Mouse (Mus musculus): ENCODE measurements around the gene Susd6. TPM values are rescaled to one million over a fixed set of nuclear protein-coding genes. Genes with fewer than 3 reads are reported as not detected.

Gene Susd6
- polyA plus RNA-seq, 1 experiment, result not detected

DNA sequence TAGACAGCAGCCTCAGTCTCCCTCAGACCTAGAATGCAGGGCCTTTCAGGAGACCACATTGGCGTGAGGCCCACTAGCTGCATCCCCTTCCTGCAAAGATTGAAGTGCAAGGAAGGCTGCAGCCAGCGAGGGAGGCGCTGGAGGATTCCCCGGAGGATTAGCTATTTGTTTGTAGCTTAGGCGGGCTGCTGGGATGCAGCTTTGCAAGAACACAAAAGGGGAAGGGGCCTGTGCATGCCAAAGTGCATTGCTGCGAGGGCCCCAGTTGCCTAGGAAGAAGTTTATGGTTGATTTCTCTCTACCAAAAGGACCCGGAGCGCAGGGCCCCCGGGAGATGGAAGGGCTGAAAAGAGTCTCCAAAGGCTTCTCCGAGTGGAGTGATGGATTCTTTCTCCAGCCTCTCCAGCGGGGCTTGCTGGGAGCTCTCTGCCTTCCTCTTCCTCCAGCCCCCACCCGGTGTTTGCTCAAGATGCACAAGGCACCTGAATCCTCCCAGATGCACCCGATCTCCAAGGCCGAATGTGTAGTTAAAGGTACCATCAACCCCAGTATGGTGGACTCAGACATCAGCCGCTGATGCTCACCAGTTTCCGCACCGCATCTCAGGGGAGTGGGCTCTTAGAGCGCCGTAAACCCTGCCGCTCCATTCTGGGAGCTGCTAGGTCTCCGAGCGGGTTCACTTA, 30.5 kb upstream of the Susd6 start:
- Histone ChIP-seq H3K4me1 (ENCODE audit: control insufficient read depth, insufficient read depth, low read length) (peaks cover 19% of the 10 kb centered on the region), H3K27ac (ENCODE audit: insufficient read depth, low read depth, low read length) (peak overlapping the region; percentile 87), H3K4me3 (ENCODE audit: insufficient read depth, low read depth, low read length) (peak overlapping the region; percentile 74)
- TF ChIP-seq POLR2A (IDR thresholded peaks at IDR 0.05; ENCODE audit: insufficient read depth, low read depth, low read length) (no peak), CTCF (IDR thresholded peaks at IDR 0.05; ENCODE audit: insufficient read depth, low read depth, low read length) (no peak)
- 1% methylated on average over 22 of the region's 22 CpGs for WGBS

DNA sequence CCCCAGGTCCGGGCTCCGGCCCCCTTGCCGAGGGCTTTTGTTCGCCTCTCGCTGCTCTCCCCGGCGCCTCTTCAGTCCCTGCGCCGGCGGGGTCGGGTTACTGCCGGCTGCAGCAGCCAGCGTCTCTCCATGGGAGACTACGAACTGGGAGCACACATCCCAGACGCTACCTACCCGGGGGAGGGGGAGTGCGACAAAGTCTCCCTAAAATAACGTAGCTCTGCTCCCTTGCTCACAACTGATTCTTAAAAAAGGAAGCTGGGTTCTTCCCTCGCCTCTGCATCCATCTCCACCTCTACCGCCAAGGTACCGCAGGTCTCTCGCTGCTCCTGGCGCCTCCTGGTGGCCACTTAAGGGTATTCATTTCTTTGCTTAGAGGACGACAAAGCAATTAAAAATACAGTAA, 29.9 kb upstream of the Susd6 start, which contains the start of gene Ccdc177:
Gene Ccdc177, minus strand, starts transcription at position 292 of the 406 bp plus-strand sequence.
- H3K4me3 ChIP-seq (ENCODE audit: insufficient read depth, low read depth, low read length), result peak within 1 kb of the TSS; percentile 74
- peaks cover 19% of the 10 kb centered on the region for H3K4me1 ChIP-seq (ENCODE audit: control insufficient read depth, insufficient read depth, low read length)
- H3K27ac ChIP-seq (ENCODE audit: insufficient read depth, low read depth, low read length), result peak within 1 kb of the TSS; percentile 87
- under 1% methylated on average over 24 of the region's 24 CpGs for WGBS
- TF ChIP-seq POLR2A (IDR thresholded peaks at IDR 0.05; ENCODE audit: insufficient read depth, low read depth, low read length) (no peak), CTCF (IDR thresholded peaks at IDR 0.05; ENCODE audit: insufficient read depth, low read depth, low read length) (peak; percentile 82; the same call in 1 of the 2 replicates)

DNA sequence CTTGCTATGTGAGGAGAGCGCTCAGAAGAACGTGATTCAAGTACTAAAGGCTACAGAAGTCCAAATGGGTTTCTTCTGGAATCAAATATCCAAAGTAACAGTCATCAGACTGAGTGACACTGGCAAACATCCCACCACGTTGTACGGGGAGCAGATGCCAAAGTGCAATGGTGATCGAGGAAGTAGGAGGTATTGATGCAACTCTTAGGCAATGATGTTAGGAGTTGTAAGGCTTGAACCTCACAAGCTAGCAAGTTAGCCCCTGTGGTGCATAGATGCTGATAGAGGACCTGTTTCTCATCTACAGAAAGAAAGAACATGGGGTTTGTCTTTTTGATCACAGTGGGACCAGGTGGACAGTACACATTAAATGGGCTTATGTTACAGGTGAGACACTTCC, 27.3 kb upstream of the Susd6 start:
- Histone ChIP-seq H3K27ac (ENCODE audit: insufficient read depth, low read depth, low read length) (no peak overlapping the region), H3K4me3 (ENCODE audit: insufficient read depth, low read depth, low read length) (no peak overlapping the region), H3K4me1 (ENCODE audit: control insufficient read depth, insufficient read depth, low read length) (peaks cover 14% of the 10 kb centered on the region)
- no peak for TF ChIP-seq POLR2A (IDR thresholded peaks at IDR 0.05; ENCODE audit: insufficient read depth, low read depth, low read length)
- TF ChIP-seq CTCF (IDR thresholded peaks at IDR 0.05; ENCODE audit: insufficient read depth, low read depth, low read length), result no peak
- 87% methylated on average over 5 of the region's 5 CpGs for WGBS

DNA sequence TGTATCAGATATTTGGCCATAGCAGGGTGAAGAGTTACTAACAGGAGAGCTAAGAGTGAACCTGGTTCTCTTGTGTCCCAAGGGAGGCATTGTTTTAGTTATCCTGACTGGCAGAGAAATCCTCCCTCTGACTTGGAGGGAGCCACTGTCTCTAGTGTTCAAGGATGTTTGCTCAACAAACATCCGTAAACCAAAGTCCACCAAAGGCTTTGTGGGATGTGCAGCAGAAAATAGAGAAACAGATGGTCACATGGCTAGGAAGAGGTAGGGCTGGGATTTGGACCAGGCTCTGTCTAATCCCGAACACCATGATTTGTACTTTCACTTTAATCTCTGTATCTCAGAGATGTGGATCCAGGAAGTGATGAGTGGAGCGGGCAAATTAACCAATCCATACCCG, 26.2 kb upstream of the Susd6 start:
- H3K4me3 ChIP-seq (ENCODE audit: insufficient read depth, low read depth, low read length), result no peak overlapping the region
- peaks cover 5% of the 10 kb centered on the region for H3K4me1 ChIP-seq (ENCODE audit: control insufficient read depth, insufficient read depth, low read length)
- H3K27ac ChIP-seq (ENCODE audit: insufficient read depth, low read depth, low read length), result no peak overlapping the region
- TF ChIP-seq POLR2A (IDR thresholded peaks at IDR 0.05; ENCODE audit: insufficient read depth, low read depth, low read length), result no peak
- no peak for TF ChIP-seq CTCF (IDR thresholded peaks at IDR 0.05; ENCODE audit: insufficient read depth, low read depth, low read length)
- WGBS, result 80% methylated on average over 4 of the region's 4 CpGs

DNA sequence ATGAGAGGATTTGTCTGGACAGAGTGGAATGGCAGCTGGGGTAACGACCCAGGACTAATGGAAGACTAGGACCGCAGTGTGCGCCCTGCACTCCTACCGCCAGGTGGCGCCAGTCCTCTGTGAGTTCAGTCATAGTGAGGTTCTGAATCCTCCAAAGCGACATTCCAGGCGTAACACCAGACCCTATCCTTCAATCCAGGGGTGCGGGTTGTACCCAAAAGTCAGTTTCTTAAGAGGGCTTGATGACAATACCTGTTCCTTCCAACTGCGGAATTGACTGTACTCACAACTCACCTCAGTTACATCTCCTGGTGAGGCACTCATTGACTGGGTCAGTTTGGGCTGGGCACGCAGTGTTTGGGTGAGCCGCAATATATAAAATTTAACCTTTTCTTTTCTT, 20.6 kb upstream of the Susd6 start:
- no peaks in the 10 kb centered on the region for H3K4me1 ChIP-seq (ENCODE audit: control insufficient read depth, insufficient read depth, low read length)
- H3K4me3 ChIP-seq (ENCODE audit: insufficient read depth, low read depth, low read length), result no peak overlapping the region
- WGBS, result 17% methylated on average over 11 of the region's 11 CpGs
- peak; percentile 95 for TF ChIP-seq CTCF (IDR thresholded peaks at IDR 0.05; ENCODE audit: insufficient read depth, low read depth, low read length)
- no peak for TF ChIP-seq POLR2A (IDR thresholded peaks at IDR 0.05; ENCODE audit: insufficient read depth, low read depth, low read length)
- H3K27ac ChIP-seq (ENCODE audit: insufficient read depth, low read depth, low read length), result no peak overlapping the region

DNA sequence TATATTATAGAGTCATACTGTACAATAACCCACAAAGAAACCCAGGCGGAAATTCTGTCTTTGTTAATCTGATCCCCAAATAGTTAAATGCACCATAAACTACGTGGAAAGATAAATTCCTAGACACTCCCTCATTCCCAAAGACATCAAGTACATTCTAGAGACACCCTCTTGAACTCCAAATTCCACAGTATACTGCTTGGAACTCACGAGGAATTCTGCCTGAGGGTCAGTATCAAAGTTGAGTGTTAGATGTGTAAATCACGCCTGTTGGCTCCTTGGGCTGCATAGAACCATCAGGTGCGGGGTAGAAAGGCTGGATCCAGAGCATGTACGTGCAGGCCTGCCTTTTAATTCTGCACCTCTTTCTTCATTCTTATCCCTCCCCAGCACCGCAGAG, 15.5 kb upstream of the Susd6 start:
- Histone ChIP-seq H3K27ac (ENCODE audit: insufficient read depth, low read depth, low read length) (no peak overlapping the region), H3K4me3 (ENCODE audit: insufficient read depth, low read depth, low read length) (no peak overlapping the region), H3K4me1 (ENCODE audit: control insufficient read depth, insufficient read depth, low read length) (no peaks in the 10 kb centered on the region)
- no peak for TF ChIP-seq POLR2A (IDR thresholded peaks at IDR 0.05; ENCODE audit: insufficient read depth, low read depth, low read length)
- no peak for TF ChIP-seq CTCF (IDR thresholded peaks at IDR 0.05; ENCODE audit: insufficient read depth, low read depth, low read length)
- 77% methylated on average over 7 of the region's 7 CpGs for WGBS

DNA sequence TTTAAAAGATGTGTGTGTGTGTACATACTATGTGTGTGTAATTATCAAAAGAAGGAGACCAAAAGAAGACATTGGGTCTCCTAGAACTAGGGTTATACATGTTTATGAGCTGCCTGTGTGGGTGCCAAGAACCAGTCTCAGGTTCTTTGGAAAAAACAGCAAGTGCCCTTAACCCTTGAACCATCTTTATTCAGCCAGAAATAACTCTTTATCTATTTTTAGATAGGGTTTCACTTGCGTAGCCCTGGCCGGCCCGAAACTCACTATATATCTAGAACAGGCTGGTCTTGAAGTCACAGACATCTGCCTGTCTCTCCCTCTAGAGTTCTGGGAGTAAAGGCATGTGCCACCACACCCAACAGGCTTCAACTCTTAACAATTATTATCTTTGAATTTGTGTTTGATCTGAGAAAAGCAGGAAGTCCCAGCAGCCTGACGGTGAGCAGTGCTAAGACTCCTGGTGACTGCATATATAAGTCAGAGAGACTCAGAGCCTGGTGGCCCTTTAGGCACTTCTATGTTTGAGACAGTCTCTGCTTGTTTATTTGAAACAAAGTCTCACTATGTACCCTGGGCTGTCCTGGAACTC, 14.2 kb upstream of the Susd6 start:
- Histone ChIP-seq H3K27ac (ENCODE audit: insufficient read depth, low read depth, low read length) (no peak overlapping the region), H3K4me3 (ENCODE audit: insufficient read depth, low read depth, low read length) (no peak overlapping the region), H3K4me1 (ENCODE audit: control insufficient read depth, insufficient read depth, low read length) (no peaks in the 10 kb centered on the region)
- TF ChIP-seq POLR2A (IDR thresholded peaks at IDR 0.05; ENCODE audit: insufficient read depth, low read depth, low read length) (no peak), CTCF (IDR thresholded peaks at IDR 0.05; ENCODE audit: insufficient read depth, low read depth, low read length) (no peak)
- WGBS, result 90% methylated on average over 4 of the region's 4 CpGs

DNA sequence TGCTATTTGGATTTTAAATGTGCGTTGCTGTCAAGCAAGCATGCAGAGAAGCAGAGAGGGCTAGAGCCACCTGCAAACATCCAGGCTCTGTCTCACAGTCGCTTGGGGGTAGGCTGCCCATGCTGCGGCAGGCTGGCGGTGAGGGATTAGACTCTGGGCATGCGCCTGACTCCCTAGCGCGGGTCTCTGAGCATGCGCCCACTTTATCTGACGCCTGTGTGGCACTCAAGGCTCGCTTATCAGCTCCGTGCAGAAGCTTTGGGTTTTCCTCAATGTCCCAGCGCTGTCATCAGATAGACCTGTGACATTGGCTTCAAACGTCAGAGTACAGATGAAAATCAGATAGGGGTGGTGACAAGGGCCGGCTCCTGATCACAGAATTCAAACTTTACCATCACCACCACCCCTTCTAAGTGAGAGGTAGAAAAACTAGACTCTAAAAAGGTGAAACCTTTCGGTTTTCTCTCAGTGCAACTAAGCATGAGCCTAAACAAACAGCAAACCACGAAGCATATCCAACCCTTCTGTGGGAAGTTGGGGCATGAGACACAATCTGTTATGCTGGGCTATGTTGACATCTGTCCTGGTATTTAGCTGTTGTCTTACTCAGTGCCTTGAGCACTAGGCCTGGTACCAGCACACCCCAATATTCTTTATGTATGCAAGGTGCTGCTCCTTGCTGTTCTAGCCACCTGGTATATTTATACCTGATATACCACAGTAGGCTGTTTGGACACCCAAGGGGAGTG, 11.9 kb upstream of the Susd6 start:
- 87% methylated on average over 16 of the region's 16 CpGs for WGBS
- Histone ChIP-seq H3K4me1 (ENCODE audit: control insufficient read depth, insufficient read depth, low read length) (no peaks in the 10 kb centered on the region), H3K4me3 (ENCODE audit: insufficient read depth, low read depth, low read length) (no peak overlapping the region), H3K27ac (ENCODE audit: insufficient read depth, low read depth, low read length) (no peak overlapping the region)
- no peak for TF ChIP-seq CTCF (IDR thresholded peaks at IDR 0.05; ENCODE audit: insufficient read depth, low read depth, low read length)
- no peak for TF ChIP-seq POLR2A (IDR thresholded peaks at IDR 0.05; ENCODE audit: insufficient read depth, low read depth, low read length)

DNA sequence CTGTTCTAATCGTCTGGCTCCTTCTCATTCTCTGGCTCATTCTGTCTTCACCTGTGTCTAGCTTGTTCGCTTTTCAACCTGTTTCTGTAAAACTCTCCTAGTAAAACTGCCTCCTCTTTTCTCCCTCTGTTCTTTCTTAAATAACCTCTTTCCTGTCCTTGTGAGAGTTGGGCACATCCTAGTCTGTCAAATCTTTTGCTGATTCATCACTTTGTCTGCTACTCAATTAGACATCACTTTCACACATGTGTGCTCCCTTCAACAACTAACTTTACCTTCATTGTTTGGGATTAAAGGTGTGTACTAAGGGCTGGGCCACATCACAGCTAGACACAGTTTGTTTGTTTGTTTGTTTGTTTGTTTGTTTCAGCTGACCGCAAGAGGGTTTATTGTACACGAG, 10.6 kb upstream of the Susd6 start:
- TF ChIP-seq CTCF (IDR thresholded peaks at IDR 0.05; ENCODE audit: insufficient read depth, low read depth, low read length), result no peak
- no peak for TF ChIP-seq POLR2A (IDR thresholded peaks at IDR 0.05; ENCODE audit: insufficient read depth, low read depth, low read length)
- H3K4me1 ChIP-seq (ENCODE audit: control insufficient read depth, insufficient read depth, low read length), result no peaks in the 10 kb centered on the region
- 79% methylated on average over 4 of the region's 4 CpGs for WGBS

More for the DNA sequence above, 10.6 kb upstream of the Susd6 start:
- Histone ChIP-seq H3K4me3 (ENCODE audit: insufficient read depth, low read depth, low read length) (no peak overlapping the region), H3K27ac (ENCODE audit: insufficient read depth, low read depth, low read length) (no peak overlapping the region)

All from olfactory bulb, adult 2 months (tissue).